Mouse (Mus musculus) embryonic fibroblast, embryonic 13.5 days (primary cell): Measurements from ENCODE around the gene Slc39a11.

Experiments used
- CTCF ChIP-seq: IDR thresholded peaks from 2 replicates; pipeline ENCODE4 v1.5.1; 2011; ENCODE audit warnings: mild to moderate bottlenecking, control low read depth, low read length, moderate library complexity, borderline replicate concordance; ENCODE audit not compliant: insufficient read depth
- POLR2A ChIP-seq: IDR thresholded peaks from 2 replicates; pipeline ENCODE4 v1.6.1; 2011; ENCODE audit warnings: low read depth, mild to moderate bottlenecking, control low read depth, low read length, moderate library complexity

- TF ChIP-seq CTCF = no peak
- TF ChIP-seq POLR2A = no peak
These were observed 281.8 kb downstream of the Slc39a11 start for GRCm38 (mm10) chr11:113368046-113368445.
